Mouse (Mus musculus): ENCODE measurements at regions not wholly inside any gene's neighbourhood (a gene's known extent, or its start where the extent isn't known, plus 50 kb on each side); places are given as distances from the start of the nearest gene placed in this dataset.

DNA sequence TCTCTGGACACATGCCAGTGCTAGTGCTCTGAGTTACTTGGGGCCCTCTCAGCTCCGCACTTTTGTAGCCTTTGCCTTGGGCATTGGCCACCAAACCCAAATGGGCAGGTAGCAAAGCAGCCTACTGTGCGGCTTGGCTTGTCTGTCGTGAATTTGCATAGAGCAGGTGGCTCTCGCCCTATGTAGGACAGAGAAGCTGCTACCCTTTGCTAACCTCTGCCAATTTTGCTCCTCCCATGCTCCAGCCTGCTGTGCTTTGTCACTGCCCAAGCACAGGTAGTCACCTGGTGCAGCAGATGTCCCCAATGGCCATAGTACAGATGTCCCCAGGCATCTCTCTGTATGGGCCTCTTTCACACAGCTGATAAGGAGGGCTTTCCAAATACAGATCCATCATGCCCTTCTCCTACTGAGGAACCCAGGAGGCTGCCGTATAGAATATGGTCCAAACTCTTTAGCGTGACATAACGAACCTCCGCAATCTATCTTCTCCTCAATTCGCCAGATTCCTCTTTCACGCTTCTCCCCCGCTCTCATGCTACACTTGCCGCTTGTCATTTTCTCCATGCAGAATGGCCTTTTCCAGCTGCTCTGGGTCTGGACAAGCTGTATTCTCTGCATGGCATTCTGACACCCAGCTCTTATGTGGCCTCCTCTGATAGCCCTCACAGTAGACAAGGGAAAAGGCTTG lies 143.7 kb upstream of the Snx19 start:
- no peak overlapping the region for H3K4me3 ChIP-seq (ENCODE audit: low read depth, low read length)
- WGBS: 81% methylated on average over 12 of the region's 12 CpGs
- ATAC-seq (ENCODE audit: insufficient number of reproducible peaks, insufficient read depth, low FRiP score, low read depth): no peak; the same call in 1 of the 2 replicates
- H3K9me3 ChIP-seq (ENCODE audit: control insufficient read depth, low read depth, low read length): no peaks in the 10 kb centered on the region
- H3K27ac ChIP-seq (ENCODE audit: low read length): no peak overlapping the region
- H3K4me2 ChIP-seq (replicated peaks; ENCODE audit: low read depth, low read length): no peak overlapping the region
- H3K4me1 ChIP-seq (ENCODE audit: control insufficient read depth, insufficient read depth, low read length): no peaks in the 10 kb centered on the region
- no peaks in the 10 kb centered on the region for H3K36me3 ChIP-seq (ENCODE audit: control insufficient read depth, insufficient read depth, low read length)
- H3K27me3 ChIP-seq (ENCODE audit: control insufficient read depth, insufficient read depth, low read length): no peaks in the 10 kb centered on the region
- H3K9ac ChIP-seq (replicated peaks; ENCODE audit: low read depth, low read length): no peak overlapping the region

- no peak overlapping the region for H3K4me2 ChIP-seq (replicated peaks; ENCODE audit: low read depth, low read length)
- H3K27me3 ChIP-seq (ENCODE audit: control insufficient read depth, insufficient read depth, low read length): no peaks in the 10 kb centered on the region
- no peaks in the 10 kb centered on the region for H3K4me1 ChIP-seq (ENCODE audit: control insufficient read depth, insufficient read depth, low read length)
- no peak overlapping the region for H3K4me3 ChIP-seq (ENCODE audit: low read depth, low read length)
- H3K36me3 ChIP-seq (ENCODE audit: control insufficient read depth, insufficient read depth, low read length): no peaks in the 10 kb centered on the region
- ATAC-seq (ENCODE audit: insufficient number of reproducible peaks, insufficient read depth, low FRiP score, low read depth): no peak
- WGBS: 81% methylated on average over 4 of the region's 4 CpGs
- H3K9me3 ChIP-seq (ENCODE audit: control insufficient read depth, low read depth, low read length): no peaks in the 10 kb centered on the region
- no peak overlapping the region for H3K9ac ChIP-seq (replicated peaks; ENCODE audit: low read depth, low read length)
- no peak overlapping the region for H3K27ac ChIP-seq (ENCODE audit: low read length)
Measured at GRCm38 (mm10) chr9:30283771-30284148, 143.1 kb upstream of the Snx19 start.

DNA sequence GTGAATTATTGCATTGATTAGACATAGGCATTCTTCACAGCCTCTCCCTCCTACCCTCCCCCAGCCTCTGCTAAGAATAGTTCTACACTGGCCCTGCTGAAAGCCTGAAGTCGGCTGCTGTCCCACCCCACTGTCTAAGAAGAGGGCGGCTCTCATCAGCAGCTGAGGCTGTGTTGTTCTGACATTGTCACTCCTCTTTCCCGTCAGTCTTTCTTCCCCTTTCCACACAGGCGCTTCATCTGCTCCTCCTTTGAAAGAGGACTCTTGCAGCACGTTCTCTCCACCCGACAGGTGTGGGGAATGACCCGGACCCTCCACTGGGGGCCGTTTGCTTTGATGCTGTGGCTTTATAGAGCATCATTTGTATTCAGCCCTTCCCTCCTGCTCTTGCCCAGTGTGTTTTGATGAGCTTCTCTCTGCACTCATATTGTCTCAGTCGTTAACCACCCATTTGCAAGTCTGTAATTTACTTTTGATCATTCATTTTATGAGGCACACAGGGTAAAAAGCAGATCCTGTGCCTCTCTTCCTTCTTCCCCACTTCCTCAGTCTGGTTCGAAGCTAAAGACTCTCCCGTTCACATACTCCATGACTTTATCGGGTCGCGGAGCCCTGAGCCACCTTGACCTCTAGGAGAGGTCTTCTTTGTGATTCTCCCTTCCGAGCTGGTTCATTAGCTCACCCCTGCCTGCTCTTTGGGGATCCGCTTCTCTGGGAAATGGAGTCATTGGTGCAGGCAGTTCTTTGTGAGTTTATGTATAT lies 142.2 kb upstream of the Snx19 start:
- Histone ChIP-seq H3K4me3 (ENCODE audit: low read depth, low read length) (no peak overlapping the region), H3K9ac (replicated peaks; ENCODE audit: low read depth, low read length) (no peak overlapping the region), H3K27me3 (ENCODE audit: control insufficient read depth, insufficient read depth, low read length) (no peaks in the 10 kb centered on the region), H3K9me3 (ENCODE audit: control insufficient read depth, low read depth, low read length) (no peaks in the 10 kb centered on the region), H3K4me1 (ENCODE audit: control insufficient read depth, insufficient read depth, low read length) (no peaks in the 10 kb centered on the region), H3K4me2 (replicated peaks; ENCODE audit: low read depth, low read length) (no peak overlapping the region), H3K36me3 (ENCODE audit: control insufficient read depth, insufficient read depth, low read length) (no peaks in the 10 kb centered on the region), H3K27ac (ENCODE audit: low read length) (no peak overlapping the region)
- WGBS: 34% methylated on average over 16 of the region's 16 CpGs
- no peak for ATAC-seq (ENCODE audit: insufficient number of reproducible peaks, insufficient read depth, low FRiP score, low read depth)

DNA sequence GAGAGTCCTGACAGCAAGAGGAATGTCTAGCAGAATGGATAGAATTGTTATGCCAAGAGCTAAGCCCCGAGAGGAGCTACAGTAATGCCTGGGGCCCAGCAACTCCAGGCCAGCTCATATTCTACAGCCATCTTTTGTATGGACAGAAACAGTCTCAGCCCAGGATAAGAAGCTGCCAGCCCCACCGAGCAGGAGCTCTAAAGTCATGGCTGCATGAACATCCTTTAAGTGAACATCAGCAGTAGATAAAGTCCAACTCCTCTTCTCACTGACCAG lies 141.6 kb upstream of the Snx19 start:
- ATAC-seq (ENCODE audit: insufficient number of reproducible peaks, insufficient read depth, low FRiP score, low read depth): no peak
- Histone ChIP-seq H3K27ac (ENCODE audit: low read length) (no peak overlapping the region), H3K9ac (replicated peaks; ENCODE audit: low read depth, low read length) (no peak overlapping the region), H3K36me3 (ENCODE audit: control insufficient read depth, insufficient read depth, low read length) (no peaks in the 10 kb centered on the region), H3K9me3 (ENCODE audit: control insufficient read depth, low read depth, low read length) (no peaks in the 10 kb centered on the region), H3K27me3 (ENCODE audit: control insufficient read depth, insufficient read depth, low read length) (no peaks in the 10 kb centered on the region), H3K4me3 (ENCODE audit: low read depth, low read length) (no peak overlapping the region), H3K4me2 (replicated peaks; ENCODE audit: low read depth, low read length) (no peak overlapping the region), H3K4me1 (ENCODE audit: control insufficient read depth, insufficient read depth, low read length) (no peaks in the 10 kb centered on the region)
- 47% methylated on average over 2 of the region's 2 CpGs for WGBS

DNA sequence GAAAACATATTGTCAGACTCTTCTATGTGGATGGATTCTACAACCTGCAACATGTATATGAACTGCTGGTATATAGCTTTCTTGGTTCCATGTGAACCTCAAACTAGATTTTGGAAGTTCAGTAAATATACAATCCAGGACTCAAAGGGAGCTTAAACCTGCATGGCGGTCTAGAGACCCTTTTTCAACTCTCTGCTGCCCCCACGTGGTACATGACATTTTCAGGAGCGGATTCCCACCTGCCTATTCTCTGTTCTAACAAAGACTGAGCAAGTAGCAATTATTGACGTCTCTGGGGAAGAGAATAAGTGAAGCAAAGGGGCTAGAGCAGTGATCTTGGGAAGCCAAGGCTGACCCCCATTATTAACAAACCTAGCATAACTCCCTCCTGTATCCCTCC lies 127.1 kb upstream of the Snx19 start:
- no peaks in the 10 kb centered on the region for H3K4me1 ChIP-seq (ENCODE audit: control insufficient read depth, insufficient read depth, low read length)
- WGBS: 16% methylated on average over 4 of the region's 4 CpGs
- no peak for ATAC-seq (ENCODE audit: insufficient number of reproducible peaks, insufficient read depth, low FRiP score, low read depth)
- H3K4me2 ChIP-seq (replicated peaks; ENCODE audit: low read depth, low read length): no peak overlapping the region
- no peaks in the 10 kb centered on the region for H3K36me3 ChIP-seq (ENCODE audit: control insufficient read depth, insufficient read depth, low read length)
- no peak overlapping the region for H3K27ac ChIP-seq (ENCODE audit: low read length)
- no peaks in the 10 kb centered on the region for H3K9me3 ChIP-seq (ENCODE audit: control insufficient read depth, low read depth, low read length)
- no peaks in the 10 kb centered on the region for H3K27me3 ChIP-seq (ENCODE audit: control insufficient read depth, insufficient read depth, low read length)
- no peak overlapping the region for H3K9ac ChIP-seq (replicated peaks; ENCODE audit: low read depth, low read length)
- no peak overlapping the region for H3K4me3 ChIP-seq (ENCODE audit: low read depth, low read length)

- 16% methylated on average over 2 of the region's 2 CpGs for WGBS
Measured at GRCm38 (mm10) chr9:30308281-30308680, 118.6 kb upstream of the Snx19 start.

GRCm38 (mm10) chr9:30313360-30313759 lies 113.5 kb upstream of the Snx19 start:
- no peak overlapping the region for H3K27ac ChIP-seq (ENCODE audit: low read length)
- no peaks in the 10 kb centered on the region for H3K9me3 ChIP-seq (ENCODE audit: control insufficient read depth, low read depth, low read length)
- 78% methylated on average over 1 of the region's 1 CpGs for WGBS
- H3K36me3 ChIP-seq (ENCODE audit: control insufficient read depth, insufficient read depth, low read length): no peaks in the 10 kb centered on the region
- 0 out of 2 replicates have a peak, but pooled peaks cover 3% of the 10 kb centered on the region for H3K4me1 ChIP-seq (ENCODE audit: control insufficient read depth, insufficient read depth, low read length)
- H3K4me2 ChIP-seq (replicated peaks; ENCODE audit: low read depth, low read length): no peak overlapping the region
- H3K27me3 ChIP-seq (ENCODE audit: control insufficient read depth, insufficient read depth, low read length): no peaks in the 10 kb centered on the region
- ATAC-seq (ENCODE audit: insufficient number of reproducible peaks, insufficient read depth, low FRiP score, low read depth): no peak
- no peak overlapping the region for H3K4me3 ChIP-seq (ENCODE audit: low read depth, low read length)
- H3K9ac ChIP-seq (replicated peaks; ENCODE audit: low read depth, low read length): no peak overlapping the region

More at GRCm38 (mm10) chr9:30308281-30308680, 118.6 kb upstream of the Snx19 start:
- Histone ChIP-seq H3K9me3 (ENCODE audit: control insufficient read depth, low read depth, low read length) (no peaks in the 10 kb centered on the region), H3K27me3 (ENCODE audit: control insufficient read depth, insufficient read depth, low read length) (no peaks in the 10 kb centered on the region), H3K36me3 (ENCODE audit: control insufficient read depth, insufficient read depth, low read length) (no peaks in the 10 kb centered on the region), H3K4me1 (ENCODE audit: control insufficient read depth, insufficient read depth, low read length) (no peaks in the 10 kb centered on the region), H3K27ac (ENCODE audit: low read length) (no peak overlapping the region), H3K4me3 (ENCODE audit: low read depth, low read length) (no peak overlapping the region), H3K4me2 (replicated peaks; ENCODE audit: low read depth, low read length) (no peak overlapping the region), H3K9ac (replicated peaks; ENCODE audit: low read depth, low read length) (no peak overlapping the region)
- ATAC-seq (ENCODE audit: insufficient number of reproducible peaks, insufficient read depth, low FRiP score, low read depth): no peak

- Histone ChIP-seq H3K4me1 (ENCODE audit: control insufficient read depth, insufficient read depth, low read length) (0 out of 2 replicates have a peak, but pooled peaks cover 3% of the 10 kb centered on the region), H3K36me3 (ENCODE audit: control insufficient read depth, insufficient read depth, low read length) (no peaks in the 10 kb centered on the region), H3K9me3 (ENCODE audit: control insufficient read depth, low read depth, low read length) (no peaks in the 10 kb centered on the region), H3K4me2 (replicated peaks; ENCODE audit: low read depth, low read length) (peak overlapping the region; percentile 2; the same call in 1 of the 2 replicates), H3K4me3 (ENCODE audit: low read depth, low read length) (no peak overlapping the region), H3K9ac (replicated peaks; ENCODE audit: low read depth, low read length) (no peak overlapping the region), H3K27ac (ENCODE audit: low read length) (no peak overlapping the region), H3K27me3 (ENCODE audit: control insufficient read depth, insufficient read depth, low read length) (no peaks in the 10 kb centered on the region)
- ATAC-seq (ENCODE audit: insufficient number of reproducible peaks, insufficient read depth, low FRiP score, low read depth): peak; percentile 46; the same call in 1 of the 2 replicates
- 45% methylated on average over 15 of the region's 15 CpGs for WGBS
Measured at GRCm38 (mm10) chr9:30314355-30315171, 112.3 kb upstream of the Snx19 start.
